Comparison of ENCODE assay signal across 9 mouse cellular contexts in the genomic region with DNA sequence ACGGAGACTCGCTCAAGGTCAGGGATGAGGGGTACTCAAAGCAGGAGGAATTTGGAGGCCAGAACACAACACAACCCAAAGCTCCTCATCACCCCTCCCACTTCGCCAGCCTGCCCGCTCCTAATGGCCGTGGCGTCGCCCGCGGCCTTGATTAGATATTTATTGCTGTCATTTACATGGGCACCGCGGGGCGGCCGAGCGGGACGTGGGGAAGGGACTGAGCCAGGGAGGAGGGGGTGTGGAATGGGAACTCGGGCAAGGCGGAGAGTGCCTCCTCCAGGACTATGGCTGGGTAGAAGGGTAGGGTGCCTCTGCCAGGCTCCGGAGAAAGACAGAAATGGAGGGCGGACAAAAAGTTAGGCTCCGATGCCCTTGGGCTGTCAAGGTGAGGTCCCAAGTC. TPM values are rescaled to one million over a fixed set of nuclear protein-coding genes. Genes with fewer than 3 reads are reported as not detected.
DNase-seq lines count a peak whose midpoint lies in the region; ATAC-seq and TF ChIP-seq lines count a peak whose summit lies in the region.
"Had no signal": no experiment of that assay in that cellular context is flagged by ENCODE, and none has a peak within 500 bp of the region (broad histone marks: within the 10 kb centered on the region; RNA-seq: fewer than 3 reads in every experiment).

No protein-coding gene starts in this region.

- peaks cover 0 to 17% of the 10 kb centered on the region in 2 experiments; a peak in 3 of 4 replicates for H3K4me1 ChIP-seq in heart, embryonic 14.5 days (ENCODE audit: control insufficient read depth in 2 of 2, insufficient read depth in 2 of 2, low read length in 2 of 2)
- peaks cover 5% of the 10 kb centered on the region; the same call in 1 of the 2 replicates for H3K4me1 ChIP-seq in embryonic facial prominence, embryonic 11.5 days (ENCODE audit: control insufficient read depth, insufficient read depth, low read length)
- peaks cover 7% of the 10 kb centered on the region; the same call in 1 of the 2 replicates for H3K4me1 ChIP-seq in limb, embryonic 14.5 days (ENCODE audit: control insufficient read depth, insufficient read depth, low read length)

- ATAC-seq in heart, embryonic 14.5 days (ENCODE audit: insufficient number of reproducible peaks, insufficient read depth, low FRiP score, low read depth) = no peak
- no peak for ATAC-seq in embryonic facial prominence, embryonic 11.5 days (replicated peaks; ENCODE audit: insufficient number of reproducible peaks, low FRiP score, low TSS enrichment, low read depth)
- no peak for ATAC-seq in limb, embryonic 14.5 days (ENCODE audit: low FRiP score, low read depth)

- peaks cover 99% of the 10 kb centered on the region for H3K27me3 ChIP-seq in heart, embryonic 14.5 days (ENCODE audit: control insufficient read depth, insufficient read depth, low read length)
- peaks cover 91% of the 10 kb centered on the region for H3K27me3 ChIP-seq in embryonic facial prominence, embryonic 11.5 days (ENCODE audit: control insufficient read depth, insufficient read depth, low read length)
- peaks cover 100% of the 10 kb centered on the region for H3K27me3 ChIP-seq in limb, embryonic 14.5 days (ENCODE audit: control insufficient read depth, insufficient read depth, low read length)

- no peaks in the 10 kb centered on the region for H3K36me3 ChIP-seq in heart, embryonic 14.5 days (ENCODE audit: control insufficient read depth, insufficient read depth, low read length)
- no peaks in the 10 kb centered on the region for H3K36me3 ChIP-seq in embryonic facial prominence, embryonic 11.5 days (replicated peaks; ENCODE audit: control insufficient read depth, insufficient read depth, low read depth, low read length)
- H3K36me3 ChIP-seq in limb, embryonic 14.5 days (ENCODE audit: control insufficient read depth, insufficient read depth, low read length) = no peaks in the 10 kb centered on the region

- H3K27ac ChIP-seq in heart, embryonic 14.5 days (replicated peaks in 1 of 2; ENCODE audit: control insufficient read depth in 1 of 2, insufficient read depth in 1 of 2, low read depth in 2 of 2, low read length in 2 of 2) = no peak overlapping the region
- H3K27ac ChIP-seq in embryonic facial prominence, embryonic 11.5 days (replicated peaks; ENCODE audit: low read depth, low read length) = no peak overlapping the region
- H3K27ac ChIP-seq in limb, embryonic 14.5 days (replicated peaks; ENCODE audit: low read depth, low read length) = no peak overlapping the region

- WGBS in heart, embryonic 14.5 days = under 1% methylated on average over 20 of the region's 20 CpGs
- WGBS in embryonic facial prominence, embryonic 11.5 days = under 1% methylated on average over 20 of the region's 20 CpGs
- 5% methylated on average over 20 of the region's 20 CpGs for WGBS in limb, embryonic 14.5 days

- TF ChIP-seq POLR2A in limb, embryonic 14.5 days (IDR thresholded peaks at IDR 0.05; ENCODE audit: borderline replicate concordance, extremely low read depth, insufficient read depth, insufficient read length) = no peak

- peak overlapping the region in 1 of 2 experiments; percentile 21; a peak in 2 of 4 replicates for H3K4me3 ChIP-seq in heart, embryonic 14.5 days (ENCODE audit: control insufficient read depth in 1 of 2, insufficient read depth in 1 of 2, low read depth in 1 of 2, low read length in 2 of 2)
- H3K4me3 ChIP-seq in embryonic facial prominence, embryonic 11.5 days (ENCODE audit: low read depth, low read length) = no peak overlapping the region; the same call in 1 of the 2 replicates
- peak overlapping the region; percentile 8; the same call in 1 of the 2 replicates for H3K4me3 ChIP-seq in limb, embryonic 14.5 days (replicated peaks; ENCODE audit: low read length)

- no peak for DNase-seq in heart, adult 11 months
- peak; percentile 49 for DNase-seq in ES-CJ7 (ENCODE audit: low read depth, low spot score)
- no peak for DNase-seq in embryonic facial prominence, embryonic 11.5 days (ENCODE audit: low spot score)
- no peak for DNase-seq in limb, embryonic 14.5 days (ENCODE audit: low spot score)
- DNase-seq in cerebellum, adult 11 months = no peak
- no peak for DNase-seq in right cerebral cortex, postnatal 36 days (ENCODE audit: low spot score in 2 of 2)
- DNase-seq in cerebellum, adult 9-10 months = no peak
- DNase-seq: spleen, adult 18-20 months had no signal

- H3K4me2 ChIP-seq in heart, embryonic 14.5 days (ENCODE audit: low read length) = peak overlapping the region; percentile 43
- H3K4me2 ChIP-seq in embryonic facial prominence, embryonic 11.5 days (ENCODE audit: low read depth, low read length) = peak overlapping the region; percentile 29
- H3K4me2 ChIP-seq in limb, embryonic 14.5 days (replicated peaks; ENCODE audit: low read depth, low read length, severe bottlenecking) = no peak overlapping the region

- no peaks in the 10 kb centered on the region for H3K9me3 ChIP-seq in heart, embryonic 14.5 days (ENCODE audit: control insufficient read depth, low read length)
- H3K9me3 ChIP-seq in embryonic facial prominence, embryonic 11.5 days (replicated peaks; ENCODE audit: control insufficient read depth, low read length) = no peaks in the 10 kb centered on the region
- no peaks in the 10 kb centered on the region for H3K9me3 ChIP-seq in limb, embryonic 14.5 days (ENCODE audit: control insufficient read depth, low read length)

- no peak overlapping the region for H3K9ac ChIP-seq in heart, embryonic 14.5 days (ENCODE audit: low read length)
- H3K9ac ChIP-seq in embryonic facial prominence, embryonic 11.5 days (replicated peaks; ENCODE audit: low read length) = no peak overlapping the region
- H3K9ac ChIP-seq in limb, embryonic 14.5 days (ENCODE audit: low read depth, low read length, severe bottlenecking) = no peak overlapping the region

RNA-seq across cellular contexts. Expression of a gene that starts 3.1 kb away (rescaled TPM):
- not detected in 2 replicates for polyA plus RNA-seq in heart, embryonic 14.5 days (2014; fragmentation: Nextera tagmentation; extraction: Ambion mirVana)
- 1.0 and 1.4 TPM in 2 replicates for polyA plus RNA-seq in embryonic facial prominence, embryonic 11.5 days (2014; fragmentation: Nextera tagmentation; extraction: Ambion mirVana)
- polyA plus RNA-seq in limb, embryonic 14.5 days (2012; rRNA removed) = 0.05 and 0.09 TPM in 2 replicates
- not detected in 2 replicates for polyA plus RNA-seq in limb, embryonic 14.5 days (2014; fragmentation: Nextera tagmentation; extraction: Ambion mirVana)

RNA-seq across cellular contexts. Expression of a gene that starts 46.2 kb away (rescaled TPM):
- polyA plus RNA-seq in heart, embryonic 14.5 days (2014; fragmentation: Nextera tagmentation; extraction: Ambion mirVana) = not detected in 2 replicates
- not detected in 2 replicates for polyA plus RNA-seq in embryonic facial prominence, embryonic 11.5 days (2014; fragmentation: Nextera tagmentation; extraction: Ambion mirVana)
- polyA plus RNA-seq in limb, embryonic 14.5 days (2012; rRNA removed) = not detected in 2 replicates
- not detected in 2 replicates for polyA plus RNA-seq in limb, embryonic 14.5 days (2014; fragmentation: Nextera tagmentation; extraction: Ambion mirVana)

RNA-seq across cellular contexts. Expression of a gene that starts 52.4 kb away (rescaled TPM):
- polyA plus RNA-seq in heart, embryonic 14.5 days (2014; fragmentation: Nextera tagmentation; extraction: Ambion mirVana) = not detected in 2 replicates
- not detected in 2 replicates for polyA plus RNA-seq in embryonic facial prominence, embryonic 11.5 days (2014; fragmentation: Nextera tagmentation; extraction: Ambion mirVana)
- not detected in 2 replicates for polyA plus RNA-seq in limb, embryonic 14.5 days (2012; rRNA removed)
- polyA plus RNA-seq in limb, embryonic 14.5 days (2014; fragmentation: Nextera tagmentation; extraction: Ambion mirVana) = not detected in 2 replicates
